Comparison of ENCODE assay signal across 10 mouse cellular contexts in genomic region chr19:60611525-60612215, GRCm38 (mm10). TPM values are rescaled to one million over a fixed set of nuclear protein-coding genes. Genes with fewer than 3 reads are reported as not detected.
DNase-seq lines count a peak whose midpoint lies in the region; ATAC-seq and TF ChIP-seq lines count a peak whose summit lies in the region.
"Had no signal": no experiment of that assay in that cellular context is flagged by ENCODE, and none has a peak within 500 bp of the region (broad histone marks: within the 10 kb centered on the region; RNA-seq: fewer than 3 reads in every experiment).

No protein-coding gene starts in this region.

- peaks cover 6% of the 10 kb centered on the region for H3K4me1 ChIP-seq in cerebellum, adult 2 months (ENCODE audit: control insufficient read depth, insufficient read depth, low read length)
- H3K4me1 ChIP-seq in small intestine, adult 2 months (ENCODE audit: control insufficient read depth, insufficient read depth, insufficient read length, low read length) = peaks cover 10% of the 10 kb centered on the region; the same call in 1 of the 2 replicates

- H3K27ac ChIP-seq in cerebellum, adult 2 months (ENCODE audit: insufficient read depth, low read length) = no peak overlapping the region
- no peak overlapping the region for H3K27ac ChIP-seq in small intestine, adult 2 months (ENCODE audit: insufficient read depth, low read depth, low read length)

- TF ChIP-seq POLR2A in cerebellum, adult 2 months (IDR thresholded peaks at IDR 0.05; ENCODE audit: borderline replicate concordance, insufficient read depth, low read length) = no peak
- no peak for TF ChIP-seq POLR2A in small intestine, adult 2 months (IDR thresholded peaks at IDR 0.05; ENCODE audit: low read depth, low read length)

- peak in 1 of 2 experiments; percentile 17 for DNase-seq in cerebellum, adult 2 months
- peak; percentile 14 to 31 for DNase-seq in layer of hippocampus, postnatal 10 days (ENCODE audit: low spot score in 2 of 2)
- no peak for DNase-seq in layer of hippocampus, adult 8-10 months (ENCODE audit: low spot score in 2 of 2)
- DNase-seq in WW6 (ENCODE audit: low read depth, low spot score) = peak; percentile 31
- peak; percentile 40 for DNase-seq in kidney, postnatal 10 days
- no peak for DNase-seq in frontal cortex, postnatal 14 days (ENCODE audit: low spot score in 2 of 2)

- H3K27me3 ChIP-seq in cerebellum, adult 2 months (ENCODE audit: control insufficient read depth, insufficient read depth, low read length) = no peaks in the 10 kb centered on the region; the same call in 1 of the 2 replicates
- no peaks in the 10 kb centered on the region for H3K27me3 ChIP-seq in small intestine, adult 2 months (ENCODE audit: control insufficient read depth, insufficient read depth, low read length)

- TF ChIP-seq CTCF in cerebellum, adult 2 months (IDR thresholded peaks at IDR 0.05; ENCODE audit: borderline replicate concordance, insufficient read depth, low read depth, low read length) = peak; percentile 52; the same call in 1 of the 2 replicates
- peak; percentile 69; the same call in 1 of the 2 replicates for TF ChIP-seq CTCF in small intestine, adult 2 months (IDR thresholded peaks at IDR 0.05; ENCODE audit: extremely low read depth, insufficient read length, insufficient replicate concordance, low read depth, low read length)

- no peak overlapping the region for H3K4me3 ChIP-seq in cerebellum, adult 2 months (replicated peaks; ENCODE audit: insufficient read depth, low read depth, low read length)
- no peak overlapping the region for H3K4me3 ChIP-seq in small intestine, adult 2 months (ENCODE audit: low read depth, low read length)
- H3K4me3 ChIP-seq: myocyte had no signal

- ATAC-seq in cerebellum, adult (ENCODE audit: insufficient number of reproducible peaks, low FRiP score, low TSS enrichment) = no peak

- WGBS in cerebellum, adult 2 months = 35% methylated on average over 12 of the region's 12 CpGs
- 37% methylated on average over 12 of the region's 12 CpGs for WGBS in small intestine, adult 2 months

- no peaks in the 10 kb centered on the region for H3K36me3 ChIP-seq in small intestine, adult 2 months (ENCODE audit: control insufficient read depth, insufficient read depth, low read length)
- H3K36me3 ChIP-seq: G1E had no signal

RNA-seq across cellular contexts. Expression of gene Cacul1, which starts 30.8 kb away (rescaled TPM):
- polyA plus RNA-seq in cerebellum, adult 2 months (2012; rRNA removed) = 21.7 and 21.8 TPM in 2 replicates
- total RNA-seq in layer of hippocampus, postnatal 10 days (2021) = 10 to 100 TPM; 46.0 to 50.0 TPM
- 10 to 100 TPM; 48.5 to 52.5 (median 49.6) TPM for total RNA-seq in layer of hippocampus, adult 8-10 months (2022)
- polyA plus RNA-seq in small intestine, adult 2 months (2012; rRNA removed) = 8.1 and 12.0 TPM in 2 replicates

Comparison
In these comparisons a context has a peak if more than half of its experiments do, and no peak if none do; other contexts are left out.
1. DNase-seq: peak in layer of hippocampus, postnatal 10 days (2 of 2), WW6 (single experiment) and kidney, postnatal 10 days (single experiment); none in layer of hippocampus, adult 8-10 months (0 of 2) and frontal cortex, postnatal 14 days (0 of 2).